Mouse (Mus musculus) central nervous system, embryonic 14 days (tissue): Measurements from ENCODE around the gene Acsm1. TPM values are rescaled to one million over a fixed set of nuclear protein-coding genes. Genes with fewer than 3 reads are reported as not detected.

Source experiments
- polyA plus RNA-seq: library from polyadenylated mRNA; depleted of rRNA; stranded (reverse); fragments of >200 nt; gene quantifications from 2 replicates; pipeline ENCODE4 v1.2.3, GENCODE M21; 2012; rRNA removed

Acsm1 gene
- 0.09 TPM in 1 of 2 replicates, not detected in the other for polyA plus RNA-seq

DNA sequence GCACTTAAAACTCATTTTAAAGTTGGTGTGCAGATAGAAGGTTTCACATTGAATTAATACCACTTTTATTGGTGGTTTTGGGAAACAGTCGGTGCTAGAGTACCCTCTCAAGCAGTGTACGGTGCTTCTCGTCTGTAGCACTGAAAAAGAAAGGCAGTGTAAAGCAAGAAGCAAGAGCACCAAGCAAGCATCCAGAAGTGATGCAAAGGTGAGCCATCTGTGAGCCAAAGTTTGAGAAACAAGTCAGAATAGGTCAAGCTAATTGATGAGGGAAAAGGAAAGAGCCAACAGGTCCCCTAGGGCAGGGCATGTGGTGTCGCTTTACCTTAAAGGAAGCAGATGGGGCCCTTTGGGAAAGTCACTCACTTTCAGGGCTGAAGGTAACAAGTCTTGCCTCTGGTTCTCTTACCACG lies at the start of gene Acsm1:
Gene Acsm1 (plus strand): TSS at position 363 of the 413 bp plus-strand sequence.

DNA sequence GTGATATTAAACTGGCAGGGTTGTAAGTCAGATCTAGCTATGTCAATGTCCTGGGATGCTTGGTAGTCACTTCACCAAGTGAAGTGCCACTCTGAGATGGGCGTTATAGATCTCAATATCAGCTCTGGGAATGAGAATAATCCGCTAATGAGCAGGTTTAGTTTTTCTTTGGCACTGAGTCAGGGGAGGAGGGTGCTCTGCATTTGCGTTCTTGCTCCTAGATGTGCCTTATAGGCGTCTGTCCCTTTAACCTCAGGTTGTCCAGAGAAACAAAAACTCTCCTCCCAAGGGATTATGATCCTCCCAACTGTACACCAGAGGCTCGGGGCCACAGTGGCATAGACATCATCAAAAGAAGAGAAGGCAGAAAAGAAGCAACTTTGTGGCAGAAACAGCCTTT lies 82.9 kb downstream of the Acsm1 start, which contains the start of gene Acsm4:
Gene Acsm4 (plus strand): TSS at position 301 of the 400 bp plus-strand sequence.

Other genes with a start within 250 kb of the Acsm1 start
- gene Gp2, start 147.7 kb upstream of the Acsm1 start, polyA plus RNA-seq, result not detected in 2 replicates
- gene Umod, start 127.7 kb upstream of the Acsm1 start, polyA plus RNA-seq, result not detected in 2 replicates
- gene Acsm5, start 87.6 kb upstream of the Acsm1 start, polyA plus RNA-seq, result 0.02 and 0.03 TPM in 2 replicates
- 0.09 and 0.10 TPM in 2 replicates for gene Pdilt, start 83.5 kb upstream of the Acsm1 start, polyA plus RNA-seq
- not detected in 2 replicates for gene Acsm2, start 52.7 kb upstream of the Acsm1 start, polyA plus RNA-seq
- gene Acsm4, start 83.0 kb downstream of the Acsm1 start, polyA plus RNA-seq, result 0.49 TPM in 1 of 2 replicates, not detected in the other
- 49.1 and 50.4 TPM in 2 replicates for gene Thumpd1, start 113.8 kb downstream of the Acsm1 start, polyA plus RNA-seq
- gene Acsm3, start 153.9 kb downstream of the Acsm1 start, polyA plus RNA-seq, result 1.1 TPM in 1 of 2 replicates, not detected in the other
- gene Rexo5, start 187.0 kb downstream of the Acsm1 start, polyA plus RNA-seq, result 26.2 and 28.3 TPM in 2 replicates
- 11.3 and 12.4 TPM in 2 replicates for gene Eri2, start 187.0 kb downstream of the Acsm1 start, polyA plus RNA-seq